Mouse (Mus musculus) neural tube, embryonic 11.5 days (tissue): ENCODE measurements around the gene Tmem240. TPM values are rescaled to one million over a fixed set of nuclear protein-coding genes. Genes with fewer than 3 reads are reported as not detected.

Source experiments
- ATAC-seq: fragments of 200-750 bp; cut with Nextera tagmentation; 2 replicates; pipeline ENCODE4 v1.8.0; 2017; ENCODE audit warnings: moderate number of reproducible peaks, mild to moderate bottlenecking, moderate TSS enrichment, moderate library complexity; ENCODE audit not compliant: insufficient read depth, low FRiP score, low TSS enrichment
- DNase-seq: peaks from one replicate; pipeline ENCODE4 v3.0.0-alpha.2; 2015; ENCODE audit warnings: low spot score
- H3K27ac ChIP-seq: fragments of 300-500 bp; sonication (generic); 2 replicates; pipeline ENCODE4 v1.5.1; 2014; ENCODE audit warnings: low read depth, mild to moderate bottlenecking, low read length
- H3K27me3 ChIP-seq: fragments of 300-500 bp; sonication (generic); 2 replicates; pipeline ENCODE4 v1.6.1; 2014; ENCODE audit warnings: mild to moderate bottlenecking, low read length, mixed read lengths; ENCODE audit not compliant: control insufficient read depth, insufficient read depth
- H3K36me3 ChIP-seq: fragments of 300-500 bp; sonication (generic); 2 replicates; pipeline ENCODE4 v1.6.1; 2014; ENCODE audit warnings: mild to moderate bottlenecking, low read length, moderate library complexity, mixed read lengths; ENCODE audit not compliant: control insufficient read depth, insufficient read depth
- H3K4me1 ChIP-seq: fragments of 300-500 bp; sonication (generic); 2 replicates; pipeline ENCODE4 v1.6.1; 2014; ENCODE audit warnings: low read length, mixed read lengths; ENCODE audit not compliant: control insufficient read depth, insufficient read depth
- H3K4me2 ChIP-seq: fragments of 300-500 bp; sonication (generic); 2 replicates; pipeline ENCODE4 v1.6.1; 2014; ENCODE audit warnings: low read depth, mild to moderate bottlenecking, moderate library complexity
- H3K4me3 ChIP-seq: fragments of 300-500 bp; sonication (generic); 2 replicates; pipeline ENCODE4 v1.5.1; 2014; ENCODE audit warnings: low read depth, low read length
- H3K9ac ChIP-seq: fragments of 300-500 bp; sonication (generic); 2 replicates; pipeline ENCODE4 v1.6.1; 2014; ENCODE audit warnings: mild to moderate bottlenecking, low read length
- H3K9me3 ChIP-seq: fragments of 300-500 bp; sonication (generic); 2 replicates; pipeline ENCODE4 v1.6.1; 2016; ENCODE audit warnings: low read length; ENCODE audit not compliant: control insufficient read depth
- WGBS: fragments of 180-500 bp; shearing (Covaris S2); extraction: QIAGEN DNeasy Blood & Tissue Kit; methylation state at CpG from one replicate; pipeline ENCODE4 v1.1.7; 2014; 5-methylcytosine and 5-hydroxymethylcytosine counted together
- polyA plus RNA-seq: library from polyadenylated mRNA; unstranded; fragments of >200 nt; fragmentation: Nextera tagmentation; extraction: Ambion mirVana; gene quantifications from 2 replicates; pipeline ENCODE4 v1.2.1, GENCODE M21; 2014

The Tmem240 gene
- polyA plus RNA-seq, 1 experiment from 2014 or later = 1.3 TPM

- H3K9ac ChIP-seq = peak overlapping the region; percentile 44
- H3K4me1 ChIP-seq = peaks cover 14% of the 10 kb centered on the region
- DNase-seq = no peak
- H3K27me3 ChIP-seq = no peaks in the 10 kb centered on the region
- no peaks in the 10 kb centered on the region for H3K9me3 ChIP-seq
- ATAC-seq = no peak
- peaks cover 8% of the 10 kb centered on the region; the same call in 1 of the 2 replicates for H3K36me3 ChIP-seq
- peak overlapping the region; percentile 99 for H3K4me2 ChIP-seq
- no peak overlapping the region for H3K27ac ChIP-seq
- peak overlapping the region; percentile 80 for H3K4me3 ChIP-seq
- 6% methylated on average over 10 of the region's 10 CpGs for whole genome bisulfite sequencing
Measured at GRCm38 (mm10) chr4:155759862-155760612, 25.4 kb downstream of the Tmem240 start.

GRCm38 (mm10) chr4:155760613-155761355 lies 26.2 kb downstream of the Tmem240 start, which contains the start of gene Atad3a:
Gene Atad3a, minus strand, starts transcription at chr4:155761093.
- DNase-seq (peak; percentile 96), ATAC-seq (peak; percentile 94)
- Histone ChIP-seq H3K36me3 (peaks cover 7% of the 10 kb centered on the region; the same call in 1 of the 2 replicates), H3K9ac (peak within 1 kb of the TSS; percentile 69), H3K4me3 (peak within 1 kb of the TSS; percentile 80), H3K27ac (no peak within 1 kb of the TSS), H3K4me2 (peak within 1 kb of the TSS; percentile 99), H3K9me3 (no peaks in the 10 kb centered on the region), H3K27me3 (no peaks in the 10 kb centered on the region), H3K4me1 (peaks cover 14% of the 10 kb centered on the region)
- under 1% methylated on average over 68 of the region's 68 CpGs for WGBS

- Histone ChIP-seq H3K4me2 (peak overlapping the region; percentile 99), H3K36me3 (peaks cover 2% of the 10 kb centered on the region; the same call in 1 of the 2 replicates), H3K27me3 (no peaks in the 10 kb centered on the region), H3K4me1 (peaks cover 14% of the 10 kb centered on the region), H3K4me3 (peak overlapping the region; percentile 80), H3K27ac (no peak overlapping the region), H3K9ac (peak overlapping the region; percentile 69), H3K9me3 (no peaks in the 10 kb centered on the region)
- ATAC-seq = no peak
- 4% methylated on average over 28 of the region's 28 CpGs for WGBS
- DNase-seq = no peak
Measured at GRCm38 (mm10) chr4:155761356-155762099, 26.9 kb downstream of the Tmem240 start.

GRCm38 (mm10) chr4:155762357-155762756 lies 27.8 kb downstream of the Tmem240 start:
- no peaks in the 10 kb centered on the region for H3K36me3 ChIP-seq
- no peak overlapping the region for H3K4me2 ChIP-seq
- no peak for DNase-seq
- WGBS = 86% methylated on average over 3 of the region's 3 CpGs
- H3K9me3 ChIP-seq = no peaks in the 10 kb centered on the region
- no peaks in the 10 kb centered on the region for H3K27me3 ChIP-seq
- H3K9ac ChIP-seq = no peak overlapping the region
- no peak overlapping the region for H3K27ac ChIP-seq
- peaks cover 14% of the 10 kb centered on the region for H3K4me1 ChIP-seq
- ATAC-seq = no peak
- no peak overlapping the region for H3K4me3 ChIP-seq

GRCm38 (mm10) chr4:155769496-155769879 lies 34.9 kb downstream of the Tmem240 start:
- no peak overlapping the region for H3K27ac ChIP-seq
- H3K9me3 ChIP-seq = no peaks in the 10 kb centered on the region
- no peak for ATAC-seq
- H3K27me3 ChIP-seq = no peaks in the 10 kb centered on the region
- H3K4me3 ChIP-seq = peak overlapping the region; percentile 50
- peak overlapping the region; percentile 83 for H3K4me2 ChIP-seq
- H3K9ac ChIP-seq = peak overlapping the region; percentile 87
- no peak for DNase-seq
- H3K4me1 ChIP-seq = peaks cover 6% of the 10 kb centered on the region
- no peaks in the 10 kb centered on the region for H3K36me3 ChIP-seq
- WGBS = 64% methylated on average over 5 of the region's 5 CpGs

GRCm38 (mm10) chr4:155769880-155770512 lies 35.4 kb downstream of the Tmem240 start:
- no peaks in the 10 kb centered on the region for H3K27me3 ChIP-seq
- H3K9ac ChIP-seq = peak overlapping the region; percentile 87
- WGBS = under 1% methylated on average over 39 of the region's 39 CpGs
- peak overlapping the region; percentile 50 for H3K4me3 ChIP-seq
- DNase-seq (peak; percentile 92), ATAC-seq (peak; percentile 90)
- H3K4me1 ChIP-seq = peaks cover 6% of the 10 kb centered on the region
- H3K27ac ChIP-seq = no peak overlapping the region
- H3K4me2 ChIP-seq = peak overlapping the region; percentile 83
- no peaks in the 10 kb centered on the region for H3K36me3 ChIP-seq
- H3K9me3 ChIP-seq = no peaks in the 10 kb centered on the region

- DNase-seq (no peak), ATAC-seq (peak; percentile 10; the same call in 1 of the 2 replicates)
- no peaks in the 10 kb centered on the region for H3K9me3 ChIP-seq
- 47% methylated on average over 24 of the region's 24 CpGs for WGBS
- peak overlapping the region; percentile 87 for H3K9ac ChIP-seq
- H3K4me1 ChIP-seq = peaks cover 6% of the 10 kb centered on the region
- H3K4me3 ChIP-seq = peak overlapping the region; percentile 50
- no peaks in the 10 kb centered on the region for H3K27me3 ChIP-seq
- H3K36me3 ChIP-seq = no peaks in the 10 kb centered on the region
- no peak overlapping the region for H3K27ac ChIP-seq
- peak overlapping the region; percentile 83 for H3K4me2 ChIP-seq
Measured at GRCm38 (mm10) chr4:155770626-155771025, 36.0 kb downstream of the Tmem240 start.

- DNase-seq = no peak
- ATAC-seq = no peak
- Histone ChIP-seq H3K27me3 (no peaks in the 10 kb centered on the region), H3K9ac (no peak overlapping the region; the same call in 1 of the 2 replicates), H3K4me2 (no peak overlapping the region), H3K27ac (no peak overlapping the region), H3K36me3 (no peaks in the 10 kb centered on the region), H3K9me3 (no peaks in the 10 kb centered on the region), H3K4me3 (no peak overlapping the region), H3K4me1 (peaks cover 6% of the 10 kb centered on the region)
- WGBS = 83% methylated on average over 2 of the region's 2 CpGs
Measured at GRCm38 (mm10) chr4:155771706-155772105, 37.1 kb downstream of the Tmem240 start.
